Mouse (Mus musculus): ENCODE measurements around the gene Tbc1d12.
A peak's percentile ranks its signal among the peaks of the same experiment; 100 is the strongest.

The Tbc1d12 gene

DNA sequence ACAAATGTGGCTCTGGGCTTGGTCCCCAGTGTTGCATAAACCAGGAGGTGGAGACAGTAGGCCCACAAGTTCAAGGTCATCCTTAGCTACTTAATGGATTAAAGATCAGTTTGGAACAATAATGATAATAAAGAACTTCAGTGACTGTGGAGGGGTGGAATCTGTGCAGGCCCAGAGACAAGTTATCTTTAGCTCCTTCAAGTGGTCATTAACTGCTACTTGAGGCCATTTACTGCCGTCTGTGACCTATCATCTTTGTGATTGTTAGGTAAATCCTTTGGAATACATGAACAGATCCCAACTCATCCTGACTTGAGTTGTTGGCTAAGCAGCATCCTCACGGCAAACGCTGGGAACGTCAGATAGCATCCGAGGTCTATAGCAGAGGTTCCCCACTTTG lies 66.1 kb downstream of the Tbc1d12 start:
- no peak for ATAC-seq (ENCODE audit: insufficient number of reproducible peaks, low FRiP score, low TSS enrichment)

DNA sequence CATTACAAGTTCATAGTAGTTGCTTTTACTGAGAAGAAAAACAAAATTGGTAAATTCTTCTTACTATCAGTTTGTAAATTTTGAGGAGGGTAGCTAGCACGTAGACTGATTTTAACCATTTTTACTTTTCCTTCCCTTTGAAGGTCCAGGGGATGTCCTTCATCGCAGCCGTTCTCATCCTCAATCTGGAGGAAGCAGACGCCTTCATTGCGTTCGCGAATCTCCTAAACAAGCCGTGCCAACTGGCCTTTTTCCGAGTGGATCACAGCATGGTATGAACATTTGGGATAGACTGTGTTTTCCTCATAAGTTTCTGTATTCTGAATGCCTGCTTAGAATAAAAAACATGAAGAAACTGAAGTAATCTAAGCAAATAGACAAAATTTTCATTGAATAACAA lies 77.4 kb downstream of the Tbc1d12 start:
- no peak for ATAC-seq (ENCODE audit: insufficient number of reproducible peaks, low FRiP score, low TSS enrichment)

DNA sequence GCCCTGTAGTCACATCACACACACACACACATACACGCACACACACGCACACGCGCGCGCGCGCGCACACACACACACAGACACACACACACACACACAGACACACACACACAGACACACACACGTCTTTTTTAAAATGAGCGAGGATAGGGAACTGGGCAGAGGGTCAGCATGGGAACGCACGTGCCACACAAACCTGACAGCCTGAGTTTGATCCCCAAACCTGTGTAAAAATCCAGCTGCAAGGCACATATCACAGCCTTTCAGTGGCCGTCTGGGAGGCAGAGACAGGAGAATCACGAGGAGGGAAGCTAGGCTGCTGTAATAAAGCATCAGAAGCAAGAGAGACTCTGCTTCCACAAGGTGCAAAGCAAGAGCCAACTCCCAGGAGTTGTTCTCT lies 78.5 kb downstream of the Tbc1d12 start:
- ATAC-seq (ENCODE audit: insufficient number of reproducible peaks, low FRiP score, low TSS enrichment) = no peak

DNA sequence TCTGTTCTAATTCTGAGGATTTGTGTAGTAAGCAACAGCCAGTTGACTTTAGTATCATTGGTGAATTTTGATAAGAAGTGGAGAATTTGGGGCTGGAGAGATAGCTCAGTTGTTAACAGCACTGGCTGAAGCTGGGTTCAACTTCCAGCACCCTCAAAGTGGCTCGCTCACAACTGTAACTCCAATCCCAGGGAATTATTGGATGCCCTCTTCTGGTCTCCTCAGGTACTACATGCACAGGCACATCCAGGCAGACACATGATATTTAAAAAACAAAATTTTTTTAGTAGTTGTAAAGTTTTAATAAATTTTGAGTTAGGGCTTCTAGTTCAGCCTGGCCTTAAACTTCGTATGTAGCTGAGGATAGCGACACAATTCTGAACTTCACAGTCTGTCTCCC lies 79.3 kb downstream of the Tbc1d12 start:
- ATAC-seq (ENCODE audit: insufficient number of reproducible peaks, low FRiP score, low TSS enrichment) = no peak

DNA sequence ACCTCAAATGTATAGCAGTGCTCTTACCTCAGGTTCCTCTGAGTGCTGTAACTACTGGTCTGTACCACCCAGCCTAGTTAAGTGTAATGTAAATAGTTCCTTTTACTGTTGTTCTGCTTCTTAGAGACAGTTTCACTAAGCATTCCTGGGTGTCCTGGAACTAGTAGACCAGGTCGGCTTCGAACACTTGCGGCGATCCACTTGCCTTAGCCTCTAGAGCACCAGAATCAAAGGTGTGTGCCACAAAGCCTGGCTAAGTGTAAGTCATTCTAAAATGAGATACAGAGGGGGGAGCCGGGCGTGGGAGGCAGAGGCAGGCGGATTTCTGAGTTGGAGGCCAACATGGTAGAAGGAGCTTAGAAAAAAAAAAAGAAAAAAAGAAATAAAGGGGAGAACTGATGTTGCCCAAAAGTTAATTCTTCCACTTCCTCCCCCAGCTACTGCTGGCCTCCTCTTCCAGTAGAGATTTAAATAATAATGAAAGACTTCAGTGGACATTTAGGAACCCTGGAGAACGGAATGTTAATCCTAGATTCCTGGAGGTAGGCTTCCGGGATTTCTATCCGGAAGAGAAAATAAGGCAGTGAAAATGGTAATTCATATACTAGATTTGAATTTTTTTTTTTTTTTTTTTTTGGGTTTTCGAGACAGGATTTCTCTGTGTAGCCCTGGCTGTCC lies 92.2 kb downstream of the Tbc1d12 start:
- no peak for ATAC-seq (ENCODE audit: insufficient number of reproducible peaks, low FRiP score, low TSS enrichment)

DNA sequence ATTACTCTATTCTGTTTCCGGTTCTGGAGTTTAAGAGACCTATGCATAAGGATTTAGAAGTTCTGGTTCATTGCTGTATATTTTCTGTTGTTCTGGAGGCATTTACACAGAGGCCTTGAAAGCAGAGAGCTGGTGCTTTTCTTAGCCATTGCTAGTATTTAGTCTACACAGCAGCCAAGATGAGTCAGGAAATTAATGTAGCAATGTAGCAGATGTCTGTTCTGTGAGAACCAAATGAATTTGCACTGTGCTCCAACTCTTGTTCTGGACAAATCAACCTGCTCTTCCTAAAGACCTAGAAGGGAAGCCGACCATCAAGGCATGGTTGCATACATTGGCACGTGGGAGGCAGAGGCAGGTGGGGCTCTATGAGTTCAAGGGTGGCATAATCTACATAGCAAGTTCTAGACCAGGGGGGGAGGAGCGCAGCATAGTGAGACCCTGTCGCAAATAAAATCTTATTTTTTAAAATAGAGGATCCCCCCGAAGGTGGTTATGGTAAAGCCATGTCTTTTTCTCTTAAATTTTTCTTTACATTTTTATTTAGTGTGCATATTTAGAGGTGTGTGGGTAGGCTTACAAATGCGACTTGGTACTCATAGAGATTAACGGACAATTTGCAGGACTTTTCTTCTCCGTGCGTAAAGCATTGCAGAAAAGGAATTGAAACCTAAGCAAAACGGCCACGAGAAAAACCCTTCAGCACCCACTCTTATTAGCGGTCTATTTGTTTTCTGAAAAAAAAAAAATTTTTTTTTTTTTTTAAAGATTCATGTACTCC lies 93.3 kb downstream of the Tbc1d12 start:
- ATAC-seq (ENCODE audit: insufficient number of reproducible peaks, low FRiP score, low TSS enrichment) = no peak

DNA sequence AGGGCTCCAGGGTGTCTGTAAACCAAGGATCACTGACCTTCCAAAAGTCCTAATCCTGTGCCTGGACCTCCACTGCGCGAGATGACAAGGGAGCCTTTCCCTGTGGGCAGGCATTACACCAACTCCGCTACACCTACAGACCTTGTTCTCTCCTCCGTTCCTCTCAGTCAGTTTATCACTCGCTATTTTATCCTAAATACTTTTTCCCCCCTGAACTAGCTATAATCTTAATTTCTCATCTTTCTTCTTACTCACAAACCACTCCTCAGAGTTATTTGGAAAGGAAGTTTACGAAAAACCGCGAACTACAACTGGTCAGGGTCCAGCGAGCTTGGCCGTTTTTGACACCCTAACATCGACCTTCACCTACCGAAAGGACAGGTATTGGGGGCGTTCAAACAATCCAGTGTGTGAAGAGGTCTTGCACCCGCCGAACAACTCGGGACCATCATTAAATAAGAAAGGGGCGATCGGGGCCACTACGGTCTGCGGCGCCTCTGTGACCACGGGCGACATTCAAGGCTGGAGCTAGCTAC lies 93.9 kb downstream of the Tbc1d12 start:
- ATAC-seq (ENCODE audit: insufficient number of reproducible peaks, low FRiP score, low TSS enrichment) = no peak

DNA sequence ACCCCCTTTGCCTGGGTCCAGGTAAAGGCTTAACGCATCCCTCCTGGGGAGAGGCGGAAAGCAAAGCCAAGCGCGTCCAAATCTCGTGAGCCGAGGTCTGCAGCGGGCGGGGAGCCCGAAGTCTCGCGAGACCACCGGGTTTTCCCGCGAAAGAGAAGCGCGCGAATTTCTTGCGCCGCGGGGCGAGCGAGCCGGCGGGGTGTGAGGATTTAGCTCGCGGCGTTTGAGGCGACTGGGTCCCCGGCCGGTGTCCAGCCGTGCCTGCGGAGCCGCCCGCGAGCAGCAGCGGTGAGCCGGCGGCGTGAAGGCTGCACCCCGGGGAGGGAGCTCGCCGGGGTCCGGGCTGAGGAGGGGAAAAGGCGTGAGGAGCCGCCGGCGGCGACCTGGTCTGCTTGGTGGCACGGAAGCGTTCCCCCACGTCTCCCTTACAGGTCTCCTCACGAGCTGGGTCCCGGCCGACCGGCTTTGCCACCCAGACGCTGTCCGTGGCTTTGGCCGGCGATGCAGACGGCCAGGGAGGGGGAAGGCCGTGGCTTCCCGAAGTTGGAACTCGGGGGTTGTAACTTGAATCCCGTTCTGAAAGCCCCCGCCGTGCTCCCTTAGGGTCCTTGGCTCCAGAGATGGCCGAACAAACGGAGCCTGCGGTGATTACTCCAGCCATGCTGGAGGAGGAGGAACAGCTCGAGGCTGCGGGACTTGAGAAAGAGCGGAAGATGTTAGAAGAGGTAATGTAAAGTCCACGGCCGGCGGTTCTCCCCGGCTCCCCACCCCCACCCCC lies 94.6 kb downstream of the Tbc1d12 start, which contains the start of gene Hells:
TSS of gene Hells (plus strand) at position 128 of the 778 bp plus-strand sequence.
- ATAC-seq (ENCODE audit: insufficient number of reproducible peaks, low FRiP score, low TSS enrichment) = peak; percentile 86

DNA sequence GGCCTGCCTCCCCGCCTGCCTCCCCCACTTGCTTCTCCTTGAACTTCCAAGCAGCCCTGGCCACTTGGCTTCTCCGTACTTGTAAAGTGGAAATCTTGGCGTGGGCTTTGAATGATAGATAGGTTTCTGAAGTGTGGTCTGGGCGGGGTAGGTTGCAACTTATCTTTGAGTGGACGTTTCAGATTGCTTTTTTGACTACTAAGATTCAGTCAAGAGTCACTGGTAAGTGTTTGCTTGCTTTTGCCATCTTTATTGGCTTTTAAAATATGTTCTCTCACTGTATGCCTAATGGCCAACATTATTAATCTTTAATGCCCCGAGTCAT lies 95.1 kb downstream of the Tbc1d12 start:
- ATAC-seq (ENCODE audit: insufficient number of reproducible peaks, low FRiP score, low TSS enrichment) = no peak

DNA sequence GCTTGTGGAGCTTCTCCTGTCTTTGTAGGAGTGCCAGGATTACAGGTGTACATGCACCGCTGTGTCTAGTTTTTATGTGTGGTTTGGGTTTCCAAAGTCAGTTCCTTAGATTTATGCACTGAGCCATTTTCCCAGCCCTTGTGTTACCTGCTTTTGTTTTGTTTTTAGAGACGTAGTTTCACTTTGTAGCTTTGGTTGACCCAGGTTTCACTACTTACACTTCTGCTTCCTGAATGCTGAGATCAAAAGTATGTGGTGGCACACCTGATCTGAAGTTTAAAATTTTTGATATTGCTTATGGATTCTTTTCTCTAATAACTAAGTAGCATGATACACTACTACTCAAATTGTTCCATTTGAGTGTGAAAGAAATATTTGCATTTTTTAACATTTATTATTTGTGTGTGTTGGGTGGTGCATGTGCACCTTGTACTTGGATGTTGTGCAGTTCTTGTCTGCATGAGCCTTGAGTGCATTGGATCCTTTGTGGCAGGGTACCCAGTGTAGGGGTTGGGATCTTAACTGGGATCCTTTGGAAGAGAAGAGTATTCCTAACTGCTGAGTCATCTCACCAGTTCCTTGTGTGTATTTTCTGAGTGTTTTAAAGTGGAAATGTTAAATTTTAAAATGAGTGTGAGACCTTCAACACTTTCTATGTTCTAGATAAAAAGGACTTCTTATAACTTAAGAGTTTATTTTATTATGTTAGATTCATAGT lies 108.4 kb downstream of the Tbc1d12 start:
- ATAC-seq (ENCODE audit: insufficient number of reproducible peaks, low FRiP score, low TSS enrichment) = no peak

All from cerebellum, adult (tissue).